15 mouse cellular contexts compared by ENCODE assay signal in the genomic region with DNA sequence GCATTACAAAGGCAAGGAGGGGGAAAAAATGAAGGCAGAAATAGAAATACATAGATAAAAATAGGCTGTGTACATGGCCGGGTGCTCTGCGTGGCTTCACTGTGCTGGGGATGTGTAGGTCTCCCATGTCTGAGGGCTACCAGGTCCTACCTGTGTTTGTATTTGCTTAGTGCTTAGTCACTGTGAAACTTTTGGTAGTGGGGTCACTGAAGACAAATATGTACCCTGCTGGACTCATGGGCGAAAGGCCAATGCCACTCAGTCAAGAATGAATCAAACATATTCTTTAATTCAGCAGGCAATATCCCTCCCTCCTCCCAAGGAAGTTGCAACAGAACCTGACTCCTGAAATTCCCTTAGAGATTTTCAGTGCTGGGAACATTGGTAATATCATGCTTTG.
"Had no signal": no experiment of that assay in that cellular context is flagged by ENCODE, and none has a peak within 500 bp of the region (broad histone marks: within the 10 kb centered on the region; RNA-seq: fewer than 3 reads in every experiment).

No protein-coding gene starts in this region.

- ATAC-seq: intestine, embryonic 15.5 days had no signal

- H3K4me1 ChIP-seq: intestine, embryonic 15.5 days; kidney, embryonic 15.5 days; limb, embryonic 12.5 days; liver, embryonic 13.5 days; neural tube, embryonic 15.5 days had no signal

- H3K4me2 ChIP-seq: hindbrain, embryonic 14.5 days; intestine, embryonic 15.5 days; kidney, embryonic 15.5 days; limb, embryonic 12.5 days; liver, embryonic 13.5 days; neural tube, embryonic 15.5 days had no signal

- H3K27me3 ChIP-seq: intestine, embryonic 15.5 days; kidney, embryonic 15.5 days; limb, embryonic 12.5 days; liver, embryonic 13.5 days; neural tube, embryonic 15.5 days had no signal

- H3K27ac ChIP-seq: hindbrain, embryonic 14.5 days; intestine, embryonic 15.5 days; kidney, embryonic 15.5 days; left cerebral cortex, adult 2 months; limb, embryonic 12.5 days; liver, embryonic 13.5 days; midbrain, embryonic 10.5 days; neural tube, embryonic 15.5 days had no signal

- H3K4me3 ChIP-seq: intestine, embryonic 15.5 days; kidney, embryonic 15.5 days; left cerebral cortex, adult 2 months; limb, embryonic 12.5 days; liver, embryonic 13.5 days; midbrain, embryonic 10.5 days; myocyte; neural tube, embryonic 15.5 days had no signal

- H3K9me3 ChIP-seq: intestine, embryonic 15.5 days; kidney, embryonic 15.5 days; limb, embryonic 12.5 days; liver, embryonic 13.5 days; midbrain, embryonic 10.5 days; neural tube, embryonic 15.5 days had no signal

- H3K9ac ChIP-seq: hindbrain, embryonic 14.5 days; intestine, embryonic 15.5 days; kidney, embryonic 15.5 days; limb, embryonic 12.5 days; liver, embryonic 13.5 days; neural tube, embryonic 15.5 days had no signal

- H3K36me3 ChIP-seq: intestine, embryonic 15.5 days; kidney, embryonic 15.5 days; limb, embryonic 12.5 days; liver, embryonic 13.5 days; midbrain, embryonic 10.5 days; neural tube, embryonic 15.5 days had no signal

- DNase-seq: kidney, adult 18-20 months; liver, embryonic 13.5 days; midbrain, embryonic 14.5 days; right cerebral cortex, adult 18-20 months; right cerebral cortex, postnatal 25 days; thymus, adult 2 months; thymus, postnatal 36 days had no signal
